Mouse (Mus musculus): ENCODE data around the gene Slc25a10. TPM values are rescaled to one million over a fixed set of nuclear protein-coding genes. Genes with fewer than 3 reads are reported as not detected.

Gene Slc25a10
- polyA plus RNA-seq, 1 experiment = 32.9 TPM

GRCm38 (mm10) chr11:120535145-120535544 lies 43.5 kb downstream of the Slc25a10 start:
- H3K27ac ChIP-seq (replicated peaks; ENCODE audit: low read depth, low read length) = no peak overlapping the region
- H3K4me1 ChIP-seq (ENCODE audit: control insufficient read depth, insufficient read depth, insufficient read length, low read length) = peaks cover 7% of the 10 kb centered on the region
- no peak overlapping the region for H3K4me3 ChIP-seq (ENCODE audit: insufficient read depth, low read depth, low read length)

- no peak overlapping the region for H3K27ac ChIP-seq (replicated peaks; ENCODE audit: low read depth, low read length)
- H3K4me1 ChIP-seq (ENCODE audit: control insufficient read depth, insufficient read depth, insufficient read length, low read length) = peaks cover 5% of the 10 kb centered on the region
- no peak overlapping the region for H3K4me3 ChIP-seq (ENCODE audit: insufficient read depth, low read depth, low read length)
Measured at GRCm38 (mm10) chr11:120535804-120536203, 44.2 kb downstream of the Slc25a10 start.

GRCm38 (mm10) chr11:120538485-120538884 lies 46.8 kb downstream of the Slc25a10 start:
- Histone ChIP-seq H3K27ac (replicated peaks; ENCODE audit: low read depth, low read length) (no peak overlapping the region), H3K4me1 (ENCODE audit: control insufficient read depth, insufficient read depth, insufficient read length, low read length) (0 out of 2 replicates have a peak, but pooled peaks cover 3% of the 10 kb centered on the region), H3K4me3 (ENCODE audit: insufficient read depth, low read depth, low read length) (no peak overlapping the region)

DNA sequence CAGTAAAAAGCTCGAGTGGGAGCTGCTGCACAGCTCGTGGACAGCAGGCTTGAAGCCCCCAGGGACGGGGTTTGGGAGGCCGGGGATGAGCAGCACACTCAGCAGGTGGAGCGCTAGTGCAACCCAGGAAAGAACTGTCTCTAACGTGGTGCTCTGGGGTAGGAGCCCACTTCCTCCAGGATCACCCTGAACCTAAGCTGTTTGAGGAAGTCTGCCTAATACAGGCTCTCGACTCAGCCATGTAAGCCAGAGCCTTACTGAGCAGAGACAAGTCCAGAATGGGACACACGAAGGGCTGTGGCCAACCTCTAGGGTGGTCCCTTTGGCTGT lies 47.3 kb downstream of the Slc25a10 start:
- Histone ChIP-seq H3K4me1 (ENCODE audit: control insufficient read depth, insufficient read depth, insufficient read length, low read length) (0 out of 2 replicates have a peak, but pooled peaks cover 3% of the 10 kb centered on the region), H3K27ac (replicated peaks; ENCODE audit: low read depth, low read length) (no peak overlapping the region), H3K4me3 (ENCODE audit: insufficient read depth, low read depth, low read length) (no peak overlapping the region)

- H3K4me3 ChIP-seq (ENCODE audit: insufficient read depth, low read depth, low read length) = no peak overlapping the region
- 0 out of 2 replicates have a peak, but pooled peaks cover 3% of the 10 kb centered on the region for H3K4me1 ChIP-seq (ENCODE audit: control insufficient read depth, insufficient read depth, insufficient read length, low read length)
- H3K27ac ChIP-seq (replicated peaks; ENCODE audit: low read depth, low read length) = no peak overlapping the region
Measured at GRCm38 (mm10) chr11:120539285-120540014, 47.8 kb downstream of the Slc25a10 start.

GRCm38 (mm10) chr11:120541907-120542306 lies 50.3 kb downstream of the Slc25a10 start:
- H3K27ac ChIP-seq (replicated peaks; ENCODE audit: low read depth, low read length) = no peak overlapping the region
- 0 out of 2 replicates have a peak, but pooled peaks cover 3% of the 10 kb centered on the region for H3K4me1 ChIP-seq (ENCODE audit: control insufficient read depth, insufficient read depth, insufficient read length, low read length)
- H3K4me3 ChIP-seq (ENCODE audit: insufficient read depth, low read depth, low read length) = no peak overlapping the region

DNA sequence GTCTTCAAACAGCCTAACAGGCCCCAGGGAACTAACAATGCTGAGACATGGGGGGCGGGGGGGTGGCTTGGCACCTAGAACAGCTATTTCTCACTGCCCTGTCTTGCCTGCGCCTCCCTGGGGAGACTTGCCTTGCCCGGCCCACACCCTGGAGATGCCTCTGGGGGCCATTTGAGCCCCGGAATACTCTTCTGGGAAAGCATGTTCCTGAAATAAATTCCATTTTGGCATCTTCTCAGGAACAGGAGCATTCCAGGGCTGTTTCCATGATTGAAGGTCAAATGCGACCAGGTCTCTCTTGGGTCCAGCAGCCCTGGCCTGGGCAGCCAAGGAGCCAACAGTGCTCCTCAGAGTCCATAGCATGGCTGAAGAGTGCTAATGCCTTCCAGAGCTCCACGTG lies 50.7 kb downstream of the Slc25a10 start:
- Histone ChIP-seq H3K27ac (replicated peaks; ENCODE audit: low read depth, low read length) (no peak overlapping the region), H3K4me1 (ENCODE audit: control insufficient read depth, insufficient read depth, insufficient read length, low read length) (0 out of 2 replicates have a peak, but pooled peaks cover 3% of the 10 kb centered on the region), H3K4me3 (ENCODE audit: insufficient read depth, low read depth, low read length) (no peak overlapping the region)

DNA sequence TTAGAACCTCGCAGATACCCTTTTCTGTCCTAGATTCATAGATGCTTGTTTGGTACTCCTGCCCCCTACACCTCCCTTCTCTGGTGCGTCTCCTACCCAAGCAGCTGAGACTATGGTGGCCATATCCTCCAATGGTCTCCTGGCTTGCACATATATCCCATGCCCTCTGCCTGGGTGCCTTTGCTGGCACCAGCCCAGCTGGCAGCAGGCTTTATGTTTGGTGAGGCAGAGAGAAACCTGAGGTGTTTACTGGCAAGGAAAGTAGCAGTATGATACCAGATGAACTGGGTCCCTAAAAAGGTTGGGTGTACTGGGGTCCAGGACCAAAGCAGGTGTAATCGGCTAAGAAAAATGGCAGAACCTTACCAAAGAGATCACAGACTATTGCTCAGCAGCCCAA lies 54.3 kb downstream of the Slc25a10 start:
- H3K4me1 ChIP-seq (ENCODE audit: control insufficient read depth, insufficient read depth, insufficient read length, low read length) = peaks cover 9% of the 10 kb centered on the region; the same call in 1 of the 2 replicates
- no peak overlapping the region for H3K27ac ChIP-seq (replicated peaks; ENCODE audit: low read depth, low read length)
- no peak overlapping the region for H3K4me3 ChIP-seq (ENCODE audit: insufficient read depth, low read depth, low read length)

DNA sequence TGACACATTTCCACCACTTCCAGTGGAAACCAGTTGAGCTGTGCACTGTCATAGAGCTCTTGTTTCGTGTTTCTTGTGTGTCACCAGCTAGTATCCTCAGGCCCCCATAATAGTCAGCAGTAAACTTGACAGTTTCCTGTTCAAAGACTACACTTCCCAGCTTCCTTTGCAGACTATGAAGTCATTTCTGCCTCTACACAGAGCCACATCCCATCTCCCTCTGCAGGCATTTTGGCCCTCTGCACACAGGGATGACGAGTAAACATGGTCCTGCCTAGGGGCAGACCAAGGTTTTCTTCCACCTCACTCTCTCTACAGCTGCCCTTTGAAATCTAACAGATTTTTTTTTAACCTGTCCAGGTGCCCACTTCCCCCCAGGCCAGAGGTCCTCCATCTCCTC lies 55.8 kb downstream of the Slc25a10 start:
- Histone ChIP-seq H3K27ac (replicated peaks; ENCODE audit: low read depth, low read length) (no peak overlapping the region), H3K4me3 (ENCODE audit: insufficient read depth, low read depth, low read length) (no peak overlapping the region)

DNA sequence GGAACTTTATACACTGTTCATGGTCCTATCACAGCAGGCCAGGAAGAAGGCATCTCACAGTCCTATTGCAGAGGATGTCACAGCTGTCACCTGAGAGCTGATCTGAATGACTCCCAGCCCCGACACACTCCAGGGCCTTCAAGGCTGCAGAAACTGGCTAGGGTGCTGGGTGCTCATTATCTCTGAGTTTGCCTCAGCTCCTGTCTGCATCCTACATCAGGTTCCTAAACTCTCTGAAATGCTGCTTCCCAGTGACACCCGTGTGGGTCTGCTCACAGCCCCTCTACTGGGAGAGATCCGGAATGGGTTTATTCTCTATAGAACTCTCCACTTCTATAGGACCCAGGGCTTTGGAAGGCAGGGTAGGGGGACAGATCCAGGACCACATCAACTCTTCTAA lies 56.6 kb downstream of the Slc25a10 start:
- peak overlapping the region; percentile 77 for H3K4me3 ChIP-seq (ENCODE audit: insufficient read depth, low read depth, low read length)
- H3K4me1 ChIP-seq (ENCODE audit: control insufficient read depth, insufficient read depth, insufficient read length, low read length) = peaks cover 6% of the 10 kb centered on the region; the same call in 1 of the 2 replicates
- H3K27ac ChIP-seq (replicated peaks; ENCODE audit: low read depth, low read length) = no peak overlapping the region

More for the DNA sequence above, 55.8 kb downstream of the Slc25a10 start:
- peaks cover 6% of the 10 kb centered on the region; the same call in 1 of the 2 replicates for H3K4me1 ChIP-seq (ENCODE audit: control insufficient read depth, insufficient read depth, insufficient read length, low read length)

DNA sequence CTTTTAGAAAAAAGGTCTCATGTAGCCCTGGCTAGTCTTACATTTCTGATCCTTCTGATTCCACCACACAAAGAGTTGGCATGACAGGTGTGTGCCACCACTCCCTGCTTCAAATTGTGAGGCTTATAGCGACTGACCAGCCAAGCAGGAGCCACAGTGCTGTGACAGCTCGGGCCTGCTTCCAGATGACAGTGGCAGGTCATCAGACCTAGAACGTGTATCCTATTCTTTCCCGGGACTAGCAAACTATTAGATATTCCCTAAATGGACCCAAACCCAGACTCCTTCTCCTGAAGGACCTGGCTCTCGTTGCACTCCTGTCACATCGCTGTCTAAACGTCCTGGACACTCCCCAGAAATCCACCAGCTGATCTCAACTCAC lies 57.1 kb downstream of the Slc25a10 start:
- H3K27ac ChIP-seq (replicated peaks; ENCODE audit: low read depth, low read length) = peak overlapping the region; percentile 65
- H3K4me3 ChIP-seq (ENCODE audit: insufficient read depth, low read depth, low read length) = peak overlapping the region; percentile 77
- peaks cover 6% of the 10 kb centered on the region; the same call in 1 of the 2 replicates for H3K4me1 ChIP-seq (ENCODE audit: control insufficient read depth, insufficient read depth, insufficient read length, low read length)

Other genes with a start within 250 kb of the Slc25a10 start
- gene Actg1, start 143.3 kb upstream of the Slc25a10 start, polyA plus RNA-seq (2012; ENCODE audit: insufficient read depth, insufficient read length, missing spikeins) = 325 and 418 TPM in 2 replicates
- gene Fscn2, start 130.3 kb upstream of the Slc25a10 start, polyA plus RNA-seq (2012; ENCODE audit: insufficient read depth, insufficient read length, missing spikeins) = not detected in 2 replicates
- gene Faap100, start 113.1 kb upstream of the Slc25a10 start, polyA plus RNA-seq (2012; ENCODE audit: insufficient read depth, insufficient read length, missing spikeins) = 6.2 and 7.3 TPM in 2 replicates
- 27.2 and 35.9 TPM in 2 replicates for gene Nploc4, start 54.1 kb upstream of the Slc25a10 start, polyA plus RNA-seq (2012; ENCODE audit: insufficient read depth, insufficient read length, missing spikeins)
- gene Tspan10, start 49.2 kb upstream of the Slc25a10 start, polyA plus RNA-seq (2012; ENCODE audit: insufficient read depth, insufficient read length, missing spikeins) = not detected in 2 replicates
- gene Pde6g, start 38.3 kb upstream of the Slc25a10 start, polyA plus RNA-seq (2012; ENCODE audit: insufficient read depth, insufficient read length, missing spikeins) = not detected in 2 replicates
- gene Oxld1, start 33.8 kb upstream of the Slc25a10 start, polyA plus RNA-seq (2012; ENCODE audit: insufficient read depth, insufficient read length, missing spikeins) = 58.7 and 70.2 TPM in 2 replicates
- gene Ccdc137, start 33.7 kb upstream of the Slc25a10 start, polyA plus RNA-seq (2012; ENCODE audit: insufficient read depth, insufficient read length, missing spikeins) = 5.7 and 8.6 TPM in 2 replicates
- 11.4 and 20.4 TPM in 2 replicates for gene Arl16, start 24.2 kb upstream of the Slc25a10 start, polyA plus RNA-seq (2012; ENCODE audit: insufficient read depth, insufficient read length, missing spikeins)
- 278 and 304 TPM in 2 replicates for gene Mrpl12, start 7.2 kb upstream of the Slc25a10 start, polyA plus RNA-seq (2012; ENCODE audit: insufficient read depth, insufficient read length, missing spikeins)
- gene Gcgr, start 38.9 kb downstream of the Slc25a10 start, polyA plus RNA-seq (2012; ENCODE audit: insufficient read depth, insufficient read length, missing spikeins) = not detected in 2 replicates
- 24.6 and 28.0 TPM in 2 replicates for gene Mcrip1, start 57.9 kb downstream of the Slc25a10 start, polyA plus RNA-seq (2012; ENCODE audit: insufficient read depth, insufficient read length, missing spikeins)
- gene Ppp1r27, start 59.3 kb downstream of the Slc25a10 start, polyA plus RNA-seq (2012; ENCODE audit: insufficient read depth, insufficient read length, missing spikeins) = 4.1 and 5.5 TPM in 2 replicates
- gene P4hb, start 81.4 kb downstream of the Slc25a10 start, polyA plus RNA-seq (2012; ENCODE audit: insufficient read depth, insufficient read length, missing spikeins) = 95.0 and 97.3 TPM in 2 replicates
- 117 and 146 TPM in 2 replicates for gene Arhgdia, start 89.8 kb downstream of the Slc25a10 start, polyA plus RNA-seq (2012; ENCODE audit: insufficient read depth, insufficient read length, missing spikeins)
- gene Alyref, start 106.5 kb downstream of the Slc25a10 start, polyA plus RNA-seq (2012; ENCODE audit: insufficient read depth, insufficient read length, missing spikeins) = 49.2 and 58.8 TPM in 2 replicates
- 54.9 and 59.1 TPM in 2 replicates for gene Anapc11, start 106.6 kb downstream of the Slc25a10 start, polyA plus RNA-seq (2012; ENCODE audit: insufficient read depth, insufficient read length, missing spikeins)
- gene Npb, start 116.6 kb downstream of the Slc25a10 start, polyA plus RNA-seq (2012; ENCODE audit: insufficient read depth, insufficient read length, missing spikeins) = not detected in 2 replicates
- 104 and 131 TPM in 2 replicates for gene Pcyt2, start 126.1 kb downstream of the Slc25a10 start, polyA plus RNA-seq (2012; ENCODE audit: insufficient read depth, insufficient read length, missing spikeins)
- gene Sirt7, start 133.4 kb downstream of the Slc25a10 start, polyA plus RNA-seq (2012; ENCODE audit: insufficient read depth, insufficient read length, missing spikeins) = 5.8 and 10.5 TPM in 2 replicates
- 10.4 and 13.3 TPM in 2 replicates for gene Mafg, start 141.8 kb downstream of the Slc25a10 start, polyA plus RNA-seq (2012; ENCODE audit: insufficient read depth, insufficient read length, missing spikeins)
- gene Pycr1, start 151.9 kb downstream of the Slc25a10 start, polyA plus RNA-seq (2012; ENCODE audit: insufficient read depth, insufficient read length, missing spikeins) = 1.0 and 1.3 TPM in 2 replicates
- gene Myadml2, start 156.3 kb downstream of the Slc25a10 start, polyA plus RNA-seq (2012; ENCODE audit: insufficient read depth, insufficient read length, missing spikeins) = 2.7 and 3.8 TPM in 2 replicates
- gene Notum, start 169.3 kb downstream of the Slc25a10 start, polyA plus RNA-seq (2012; ENCODE audit: insufficient read depth, insufficient read length, missing spikeins) = not detected in 2 replicates
- gene Aspscr1, start 181.1 kb downstream of the Slc25a10 start, polyA plus RNA-seq (2012; ENCODE audit: insufficient read depth, insufficient read length, missing spikeins) = 33.3 and 33.7 TPM in 2 replicates
- gene Cenpx, start 221.9 kb downstream of the Slc25a10 start, polyA plus RNA-seq (2012; ENCODE audit: insufficient read depth, insufficient read length, missing spikeins) = 66.6 and 68.4 TPM in 2 replicates
- gene Lrrc45, start 222.1 kb downstream of the Slc25a10 start, polyA plus RNA-seq (2012; ENCODE audit: insufficient read depth, insufficient read length, missing spikeins) = 3.0 and 6.2 TPM in 2 replicates
- 1.9 and 2.5 TPM in 2 replicates for gene Rac3, start 229.6 kb downstream of the Slc25a10 start, polyA plus RNA-seq (2012; ENCODE audit: insufficient read depth, insufficient read length, missing spikeins)
- gene Dcxr, start 235.4 kb downstream of the Slc25a10 start, polyA plus RNA-seq (2012; ENCODE audit: insufficient read depth, insufficient read length, missing spikeins) = 9.4 and 15.5 TPM in 2 replicates
- 20.9 and 26.0 TPM in 2 replicates for gene Cbr2, start 240.3 kb downstream of the Slc25a10 start, polyA plus RNA-seq (2012; ENCODE audit: insufficient read depth, insufficient read length, missing spikeins)

Measured in brown adipose tissue, adult 24 weeks (tissue).